Mouse (Mus musculus): ENCODE data around the gene Camkk2. TPM values are rescaled to one million over a fixed set of nuclear protein-coding genes. Genes with fewer than 3 reads are reported as not detected.

The Camkk2 gene
- total RNA-seq (2017), result 20.8 and 42.9 TPM in 2 replicates

- ATAC-seq (replicated peaks; ENCODE audit: low read depth, poor library complexity, severe bottlenecking), result peak; percentile 72
Observed at GRCm38 (mm10) chr5:122779277-122779834, at the start of gene Camkk2. TSS of gene Camkk2 (minus strand) at chr5:122779409.

GRCm38 (mm10) chr5:122825099-122825498 is 45.9 kb upstream of the Camkk2 start:
- no peak for ATAC-seq (replicated peaks; ENCODE audit: low read depth, poor library complexity, severe bottlenecking)

- no peak for ATAC-seq (replicated peaks; ENCODE audit: low read depth, poor library complexity, severe bottlenecking)
Observed at GRCm38 (mm10) chr5:122824450-122824849, 45.2 kb upstream of the Camkk2 start.

GRCm38 (mm10) chr5:122823976-122824375 is 44.8 kb upstream of the Camkk2 start:
- ATAC-seq (replicated peaks; ENCODE audit: low read depth, poor library complexity, severe bottlenecking), result no peak

GRCm38 (mm10) chr5:122822441-122822840 is 43.2 kb upstream of the Camkk2 start:
- no peak for ATAC-seq (replicated peaks; ENCODE audit: low read depth, poor library complexity, severe bottlenecking)

GRCm38 (mm10) chr5:122821524-122821885 is 42.3 kb upstream of the Camkk2 start:
- peak; percentile 43 for ATAC-seq (replicated peaks; ENCODE audit: low read depth, poor library complexity, severe bottlenecking)

- ATAC-seq (replicated peaks; ENCODE audit: low read depth, poor library complexity, severe bottlenecking), result peak; percentile 97
Observed at GRCm38 (mm10) chr5:122820777-122821523, 41.7 kb upstream of the Camkk2 start, which contains the start of gene Anapc5. TSS of gene Anapc5 (minus strand) at chr5:122821339.

- ATAC-seq (replicated peaks; ENCODE audit: low read depth, poor library complexity, severe bottlenecking), result no peak
Observed at GRCm38 (mm10) chr5:122812699-122813098, 33.5 kb upstream of the Camkk2 start.

GRCm38 (mm10) chr5:122811364-122812079 is 32.3 kb upstream of the Camkk2 start:
- ATAC-seq (replicated peaks; ENCODE audit: low read depth, poor library complexity, severe bottlenecking), result peak; percentile 94

GRCm38 (mm10) chr5:122805503-122805902 is 26.3 kb upstream of the Camkk2 start:
- ATAC-seq (replicated peaks; ENCODE audit: low read depth, poor library complexity, severe bottlenecking), result no peak

- no peak for ATAC-seq (replicated peaks; ENCODE audit: low read depth, poor library complexity, severe bottlenecking)
Observed at GRCm38 (mm10) chr5:122802706-122803105, 23.5 kb upstream of the Camkk2 start.

- ATAC-seq (replicated peaks; ENCODE audit: low read depth, poor library complexity, severe bottlenecking), result no peak
Observed at GRCm38 (mm10) chr5:122801684-122802083, 22.5 kb upstream of the Camkk2 start.

GRCm38 (mm10) chr5:122800345-122801010 is 21.3 kb upstream of the Camkk2 start:
- ATAC-seq (replicated peaks; ENCODE audit: low read depth, poor library complexity, severe bottlenecking), result no peak

GRCm38 (mm10) chr5:122799379-122800344 is 20.5 kb upstream of the Camkk2 start:
- no peak for ATAC-seq (replicated peaks; ENCODE audit: low read depth, poor library complexity, severe bottlenecking)

GRCm38 (mm10) chr5:122798557-122799378 is 19.6 kb upstream of the Camkk2 start:
- ATAC-seq (replicated peaks; ENCODE audit: low read depth, poor library complexity, severe bottlenecking), result peak; percentile 83

- no peak for ATAC-seq (replicated peaks; ENCODE audit: low read depth, poor library complexity, severe bottlenecking)
Observed at GRCm38 (mm10) chr5:122797866-122798265, 18.7 kb upstream of the Camkk2 start.

- ATAC-seq (replicated peaks; ENCODE audit: low read depth, poor library complexity, severe bottlenecking), result no peak
Observed at GRCm38 (mm10) chr5:122788696-122789095, 9.5 kb upstream of the Camkk2 start.

GRCm38 (mm10) chr5:122786035-122786819 is 7.0 kb upstream of the Camkk2 start:
- no peak for ATAC-seq (replicated peaks; ENCODE audit: low read depth, poor library complexity, severe bottlenecking)
